Comparison of ENCODE assay signal across 10 mouse cellular contexts in the genomic region with DNA sequence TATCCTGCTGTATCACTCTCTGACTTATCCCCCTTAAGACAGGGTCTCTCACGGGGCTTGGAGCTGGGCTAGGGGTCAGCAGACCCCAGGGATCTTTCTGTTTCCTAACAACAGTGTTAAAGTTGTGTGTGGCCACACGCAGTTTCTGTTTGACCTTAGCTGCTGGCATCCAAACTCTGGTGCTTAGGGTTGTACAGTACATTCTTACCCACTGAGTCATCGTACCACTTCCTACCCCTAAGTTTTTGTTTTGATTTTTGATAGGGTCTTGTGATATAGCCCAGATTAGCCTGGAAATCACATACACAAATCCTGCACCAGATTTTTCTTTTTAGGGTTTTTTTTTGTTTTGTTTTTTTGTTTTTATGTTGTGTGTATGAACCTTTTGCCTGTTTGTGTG. TPM values are rescaled to one million over a fixed set of nuclear protein-coding genes. Genes with fewer than 3 reads are reported as not detected.
"Had no signal": no experiment of that assay in that cellular context is flagged by ENCODE, and none has a peak within 500 bp of the region (broad histone marks: within the 10 kb centered on the region; RNA-seq: fewer than 3 reads in every experiment).

No protein-coding gene starts in this region.

- DNase-seq: liver, postnatal 0 days; lung, adult 2 months; lung, postnatal 14 days; lung, postnatal 36 days; right cerebral cortex, postnatal 14 days; thymus, adult 2 months; thymus, postnatal 25 days; thymus, postnatal 4 days had no signal

RNA-seq across cellular contexts. Expression of gene Syt3, which starts 51.6 kb away (rescaled TPM):
- total RNA-seq: monocyte, adult 5-6 weeks; neutrophil, adult 5-6 weeks had no signal

RNA-seq across cellular contexts. Expression of gene 1700008O03Rik, which starts 53.3 kb away (rescaled TPM):
- total RNA-seq: monocyte, adult 5-6 weeks; neutrophil, adult 5-6 weeks had no signal
